Mouse (Mus musculus) adrenal gland, postnatal 14 days (tissue): ENCODE data around the gene Kif26b. TPM values are rescaled to one million over a fixed set of nuclear protein-coding genes. Genes with fewer than 3 reads are reported as not detected.

Experiments used
- DNase-seq: peaks from one replicate; pipeline ENCODE4 v3.0.0; 2021; ENCODE audit warnings: mixed read lengths
- total RNA-seq: library from RNA; stranded (reverse); gene quantifications from 2 replicates; pipeline ENCODE4 v1.2.3, GENCODE M21; 2021

Gene Kif26b
- total RNA-seq, 1 experiment from 2014 or later: 3.0 TPM

DNA sequence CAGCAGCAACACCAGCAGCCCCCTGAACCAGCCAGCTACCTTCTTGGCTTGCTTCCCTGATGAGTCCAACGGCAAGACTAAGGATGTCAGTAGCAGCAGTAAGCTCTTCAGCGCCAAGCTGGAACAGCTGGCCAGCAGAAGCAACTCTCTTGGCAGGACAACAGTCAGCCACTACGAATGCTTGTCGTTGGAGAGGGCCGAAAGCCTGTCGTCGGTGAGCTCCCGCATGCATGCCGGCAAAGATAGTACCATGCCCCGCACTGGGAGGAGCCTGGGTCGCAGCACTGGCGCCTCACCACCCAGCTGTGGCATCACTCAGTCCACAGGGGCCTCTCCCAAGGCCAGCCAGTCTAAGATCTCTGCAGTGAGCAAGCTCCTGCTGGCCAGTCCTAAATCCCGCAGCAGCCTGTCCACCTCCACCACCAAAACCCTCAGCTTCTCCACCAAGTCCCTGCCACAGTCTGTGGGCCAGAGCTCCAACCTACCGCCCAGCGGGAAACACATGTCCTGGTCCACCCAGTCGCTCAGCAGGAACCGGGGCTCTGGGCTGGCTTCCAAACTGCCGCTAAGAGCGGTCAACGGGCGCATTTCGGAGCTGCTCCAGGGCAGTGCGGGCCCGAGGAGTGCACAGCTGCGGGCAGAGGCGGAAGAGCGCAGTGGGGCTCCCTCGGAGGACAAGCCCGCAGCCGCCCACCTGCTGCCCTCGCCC, 388.4 kb downstream of the Kif26b start:
- DNase-seq: peak; percentile 68

DNA sequence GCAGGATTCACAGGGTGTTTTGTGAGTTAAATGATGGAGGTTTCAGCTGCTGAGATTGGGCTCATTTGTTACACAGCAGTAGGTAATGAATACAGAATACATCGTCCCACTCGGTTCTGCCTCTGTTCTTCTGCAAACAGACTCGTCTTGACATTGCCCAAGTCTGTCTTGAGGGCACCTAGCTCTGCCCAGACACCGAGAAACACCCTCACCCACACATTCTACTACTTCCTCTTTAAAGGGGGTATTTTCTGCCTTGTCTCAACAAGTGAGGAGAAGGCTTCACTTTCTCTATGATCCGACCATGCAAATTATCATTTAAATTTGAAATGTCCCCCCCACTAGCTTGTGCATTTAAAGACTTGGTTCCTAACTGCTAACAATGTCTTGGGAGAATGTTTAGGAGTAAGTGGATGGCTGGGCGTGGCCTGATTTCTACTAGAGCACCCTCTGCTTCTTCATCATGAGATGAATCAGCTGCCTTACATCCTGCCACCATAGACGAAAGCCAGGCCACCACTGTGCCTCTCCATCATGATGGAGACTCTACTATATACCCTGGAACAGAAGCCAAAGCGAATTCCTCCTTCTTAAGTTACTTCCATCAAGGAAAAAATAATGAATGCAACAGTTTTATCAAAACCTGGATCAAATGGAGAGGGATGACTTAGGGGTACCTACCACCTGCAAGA, 395.7 kb downstream of the Kif26b start:
- DNase-seq: no peak

DNA sequence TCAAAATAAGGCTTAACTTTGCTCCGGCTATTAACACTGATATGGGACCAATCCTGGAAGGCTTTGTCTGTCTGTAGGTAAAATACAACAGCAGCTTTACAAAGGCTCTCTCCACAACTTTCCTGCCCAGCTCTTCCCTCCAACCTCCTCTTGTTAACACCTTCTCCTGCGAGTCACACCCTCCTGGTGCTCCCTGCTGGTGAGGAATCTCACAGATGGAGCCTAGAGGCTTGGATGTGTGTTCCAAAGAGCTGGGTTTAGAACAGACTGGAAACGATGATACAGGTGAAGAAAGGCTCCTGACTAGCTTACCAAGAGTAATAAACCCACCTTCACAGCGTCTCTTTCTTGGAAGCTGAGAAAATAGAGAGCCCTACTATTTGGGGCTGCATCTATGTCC, 400.6 kb downstream of the Kif26b start:
- DNase-seq: no peak

DNA sequence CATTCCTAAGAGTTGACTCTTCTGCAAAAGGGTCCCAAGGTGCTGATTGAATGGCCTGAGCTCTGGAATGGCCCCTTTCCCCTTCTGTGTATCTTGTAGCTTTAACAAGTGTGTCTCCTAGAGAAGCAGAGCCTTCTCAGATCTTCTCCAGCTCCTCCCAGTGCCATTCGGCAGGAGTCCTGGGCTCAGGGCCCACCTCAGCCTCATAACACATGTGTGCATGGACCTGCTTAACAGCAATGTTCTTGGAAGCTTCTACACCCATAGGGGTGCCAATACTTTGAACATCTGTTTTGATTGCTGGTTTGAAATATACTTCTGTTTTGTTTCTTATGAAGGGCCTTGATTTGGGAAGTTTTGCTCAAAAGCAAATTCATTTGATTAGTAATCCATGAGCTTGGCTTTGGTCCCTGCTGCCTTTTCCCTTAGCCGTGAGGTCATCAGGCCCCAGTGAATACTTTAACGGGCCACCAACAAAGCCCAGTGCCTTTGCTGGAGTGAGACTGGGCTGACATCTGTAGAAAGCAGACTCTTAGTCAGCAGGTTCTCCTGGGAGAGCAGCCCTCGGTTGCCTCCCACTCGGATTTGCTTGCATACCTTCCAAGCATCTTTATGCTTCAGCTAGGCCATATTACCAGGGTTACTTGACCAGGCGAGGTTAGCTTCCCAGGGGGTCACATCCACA, 405.2 kb downstream of the Kif26b start:
- no peak for DNase-seq

DNA sequence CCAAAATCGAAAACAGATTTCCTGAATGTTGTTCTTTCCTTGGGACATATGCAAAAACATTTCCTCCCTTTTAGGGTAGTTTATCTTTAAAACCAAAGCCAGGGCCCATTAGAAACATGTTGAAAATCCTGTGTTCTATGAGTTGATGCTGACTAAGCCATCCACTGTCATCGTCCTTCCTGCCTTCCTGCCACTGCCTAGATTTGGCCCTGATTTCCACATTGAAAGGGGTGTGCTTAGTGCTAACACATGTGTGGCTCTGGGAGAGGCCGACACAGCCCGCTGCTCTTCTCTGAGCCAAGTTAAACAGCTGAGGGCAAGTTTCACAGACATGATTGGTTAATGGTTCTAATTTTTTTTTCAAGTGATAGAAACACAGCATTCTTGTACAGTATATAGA, 407.5 kb downstream of the Kif26b start:
- no peak for DNase-seq

DNA sequence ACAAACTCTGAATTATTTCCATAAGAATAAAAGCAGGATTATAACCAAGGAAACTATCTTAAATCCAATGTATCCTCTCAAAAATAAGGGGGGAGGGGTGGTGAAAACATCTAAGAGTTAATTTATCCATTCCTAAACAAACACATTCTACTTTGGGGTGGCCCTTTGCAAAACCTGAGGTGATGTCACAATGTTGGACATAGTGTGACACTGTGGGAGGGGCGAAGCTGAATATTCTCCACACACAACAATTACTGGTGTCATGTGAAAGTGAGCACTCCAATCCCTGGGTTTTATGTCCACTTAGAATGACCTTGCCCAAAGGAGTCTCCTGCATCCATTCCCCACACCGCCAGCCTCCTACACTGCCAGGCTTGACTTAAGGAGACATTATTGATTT, 408.1 kb downstream of the Kif26b start:
- DNase-seq: no peak

DNA sequence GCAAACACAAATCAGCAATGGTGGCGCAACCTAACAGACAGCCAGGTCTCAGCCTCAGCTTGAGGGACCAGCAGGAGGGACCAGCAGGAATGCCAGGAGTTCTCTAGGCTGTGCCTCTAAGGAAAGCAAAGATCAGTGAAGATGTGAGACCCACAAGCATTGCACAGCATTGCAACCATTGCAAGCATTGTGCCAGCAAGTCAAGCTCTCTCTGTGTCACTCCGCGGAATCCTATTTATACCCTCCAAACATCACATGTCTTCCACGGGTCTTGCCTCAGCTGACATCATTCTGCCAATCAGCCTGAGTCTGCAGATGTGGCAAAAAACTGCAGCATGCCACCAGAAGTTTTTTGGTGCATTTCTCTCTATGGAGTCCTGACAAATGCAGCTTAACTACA, 411.4 kb downstream of the Kif26b start:
- no peak for DNase-seq

DNA sequence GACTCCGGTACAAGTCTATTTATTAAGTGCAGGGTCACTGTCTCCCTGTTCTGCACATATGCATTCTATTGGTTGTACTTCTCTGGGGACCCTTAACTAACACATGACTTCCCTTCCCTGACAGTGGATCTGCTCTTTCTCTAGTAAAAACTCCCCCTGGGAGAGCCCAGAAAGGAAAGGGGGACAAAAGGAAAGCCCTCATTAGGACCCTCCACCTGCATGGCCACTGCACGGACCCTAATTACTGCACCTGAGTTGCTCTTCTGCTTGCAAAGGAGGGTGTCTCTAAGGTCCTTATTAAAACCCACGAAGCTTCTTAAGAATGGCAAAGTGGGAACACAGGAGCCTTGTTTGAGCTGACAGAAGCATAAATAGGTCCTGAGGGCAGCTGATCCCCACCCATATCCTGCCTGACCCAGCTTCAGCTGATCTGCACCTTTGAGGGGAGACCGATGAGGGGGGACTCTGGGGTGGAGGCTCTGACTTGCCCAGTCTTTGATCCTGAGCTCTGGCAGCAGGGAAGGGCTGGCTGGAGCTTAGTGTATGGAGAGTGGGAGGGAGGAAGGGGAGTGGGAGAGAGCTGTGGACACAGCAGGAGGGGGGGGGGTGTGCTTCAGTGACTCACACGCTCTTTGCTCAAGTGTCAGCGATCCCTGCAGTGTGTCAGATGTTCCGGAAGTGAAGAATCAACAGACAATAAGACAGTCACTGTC, 413.5 kb downstream of the Kif26b start:
- DNase-seq: no peak

DNA sequence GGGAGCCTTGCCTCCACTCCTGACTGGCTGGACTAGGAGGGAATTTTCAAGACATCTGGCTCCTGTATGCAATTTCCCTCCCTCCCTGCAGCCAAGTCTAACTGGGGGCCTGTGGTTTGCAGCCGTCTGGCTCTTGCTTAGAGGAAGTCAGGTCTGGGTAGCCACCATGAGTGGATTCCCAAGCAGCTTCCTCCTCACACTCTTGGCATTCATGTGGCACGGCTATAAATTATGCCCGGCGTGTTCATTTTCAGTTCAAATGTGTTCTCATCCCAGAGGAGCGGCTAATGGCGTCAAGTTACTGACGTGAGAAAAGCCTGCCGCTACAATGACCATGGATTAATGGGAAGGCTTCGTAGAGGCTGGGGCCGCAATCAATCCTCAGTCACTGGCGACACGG, 424.0 kb downstream of the Kif26b start:
- no peak for DNase-seq

DNA sequence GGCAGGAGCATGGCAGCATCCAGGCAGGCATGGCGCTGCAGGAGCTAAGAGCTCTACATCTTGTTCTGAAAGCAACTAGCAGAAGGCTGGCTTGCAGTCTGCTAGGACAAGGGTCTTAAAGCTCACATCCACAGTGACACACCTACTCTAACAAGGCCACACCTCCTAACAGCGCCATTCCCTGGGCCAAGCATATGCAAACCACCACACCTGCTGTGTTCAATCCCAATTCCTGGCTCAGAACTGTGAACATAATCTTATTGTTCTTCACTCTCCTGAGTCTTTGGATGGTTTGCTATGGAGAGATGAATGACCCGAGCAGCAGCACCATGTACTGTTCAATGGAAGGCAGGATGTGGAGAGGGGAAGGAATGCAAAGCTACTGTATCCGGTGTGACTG, 429.7 kb downstream of the Kif26b start:
- no peak for DNase-seq

DNA sequence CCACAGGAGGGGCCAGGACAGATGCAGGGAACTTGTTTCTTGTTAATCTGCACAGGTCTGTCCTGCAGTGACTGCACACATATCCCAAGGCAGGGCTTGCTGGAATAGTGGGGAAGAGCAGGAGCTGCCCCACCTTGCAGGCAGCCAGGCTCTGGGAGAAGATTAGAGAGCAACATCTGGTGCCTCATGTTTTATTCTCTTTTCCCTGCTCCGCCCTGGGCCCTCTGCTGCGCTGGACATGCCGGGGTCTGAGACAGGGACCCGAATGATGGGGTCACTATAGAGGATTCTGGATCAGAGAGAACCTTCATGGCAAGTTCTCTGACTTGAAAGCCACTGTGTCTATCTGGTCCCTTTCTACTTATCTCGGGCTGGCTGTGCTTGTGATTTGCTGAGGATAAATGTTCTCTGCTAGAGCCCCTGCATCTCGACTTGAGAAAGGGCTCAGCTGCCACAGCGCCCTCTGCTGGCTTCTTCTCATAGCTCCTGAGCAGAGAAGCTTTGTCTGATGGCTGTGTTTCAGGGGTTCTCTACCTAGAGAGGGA, 431.2 kb downstream of the Kif26b start:
- peak; percentile 83 for DNase-seq

DNA sequence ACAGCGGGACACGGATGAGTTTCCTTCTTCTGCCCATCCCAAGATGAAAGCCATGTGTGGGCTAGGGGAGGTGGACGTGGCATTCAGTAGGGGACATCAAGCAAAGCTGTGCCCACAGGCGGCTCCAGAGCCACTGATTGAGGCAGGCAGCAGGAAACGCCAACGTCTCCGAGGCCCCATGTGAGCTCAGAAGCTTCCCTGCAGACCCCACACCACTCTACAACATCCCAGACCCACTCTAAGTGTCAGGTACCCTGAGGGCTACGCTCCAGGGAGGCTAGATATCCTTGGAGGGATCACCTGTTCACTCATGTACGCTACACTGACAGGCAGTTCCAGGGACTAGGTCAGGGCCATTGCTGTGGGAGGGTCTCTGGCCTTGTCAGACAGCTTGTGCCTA, 432.7 kb downstream of the Kif26b start:
- no peak for DNase-seq

DNA sequence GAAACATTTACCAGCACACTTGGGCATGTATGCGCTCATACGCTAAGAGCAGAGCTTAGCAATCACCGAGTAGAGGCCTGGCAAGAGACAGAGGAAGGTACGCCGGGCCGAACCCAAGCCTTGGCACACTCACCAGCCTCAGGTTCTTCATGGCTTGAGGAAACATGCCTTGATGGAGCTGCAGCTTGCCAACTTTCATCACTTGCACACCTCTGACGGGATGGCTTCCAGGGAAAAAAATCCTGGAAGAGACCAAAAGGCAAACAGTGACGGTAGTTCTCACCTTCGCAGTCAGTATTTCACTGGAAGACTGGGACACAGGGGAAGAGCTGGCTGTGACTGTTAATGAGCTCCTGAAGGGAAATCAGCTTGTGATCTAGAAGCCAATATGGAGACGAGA, 443.1 kb downstream of the Kif26b start:
- DNase-seq: no peak

DNA sequence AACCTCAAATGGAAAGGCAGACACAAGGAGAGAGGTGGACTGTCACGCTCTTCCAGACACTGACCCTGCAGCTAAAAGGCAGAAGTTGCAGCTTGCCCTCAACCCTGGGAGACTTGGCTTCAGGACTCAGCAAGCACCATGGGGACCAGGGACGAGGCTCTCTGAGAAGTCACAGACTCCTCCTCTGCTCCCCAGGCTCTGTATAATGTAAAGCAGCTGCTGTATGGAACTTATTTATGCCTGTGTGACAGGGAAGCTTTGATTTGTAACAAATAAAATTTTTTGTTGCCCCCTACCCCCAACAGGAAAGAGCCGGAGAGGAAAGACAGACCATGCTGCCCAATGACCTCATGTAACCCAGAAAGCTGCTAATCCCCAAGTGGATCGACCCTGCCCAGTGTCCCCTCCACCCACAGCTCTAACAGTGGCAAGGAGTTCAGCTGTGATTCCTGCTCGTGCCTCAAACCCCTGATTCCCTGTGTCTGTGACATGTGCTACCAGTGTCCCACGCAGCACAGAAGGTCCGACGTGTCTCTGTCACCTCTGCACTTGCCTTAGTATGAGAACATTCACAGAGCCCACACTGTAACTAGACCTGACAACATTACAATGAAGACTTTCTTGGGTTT, 449.8 kb downstream of the Kif26b start:
- DNase-seq: no peak

DNA sequence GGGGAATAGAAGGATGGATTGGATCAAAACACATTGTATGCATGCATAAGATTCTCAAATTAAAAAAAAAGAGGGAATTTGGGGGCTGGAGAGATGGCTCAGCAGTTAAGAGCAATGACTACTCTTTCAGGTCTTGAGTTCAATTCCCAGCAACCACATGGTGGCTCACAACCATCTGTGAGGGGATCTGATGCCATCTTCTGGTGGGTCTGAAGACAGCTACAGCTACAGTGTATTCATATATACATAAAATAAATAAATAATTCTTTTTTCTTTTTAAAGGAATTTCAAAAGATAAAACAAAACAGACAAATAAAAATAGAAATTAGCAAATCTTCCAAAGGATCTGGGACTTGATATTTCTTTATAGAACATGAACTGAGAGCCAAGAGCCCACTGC, 451.3 kb downstream of the Kif26b start:
- DNase-seq: no peak

DNA sequence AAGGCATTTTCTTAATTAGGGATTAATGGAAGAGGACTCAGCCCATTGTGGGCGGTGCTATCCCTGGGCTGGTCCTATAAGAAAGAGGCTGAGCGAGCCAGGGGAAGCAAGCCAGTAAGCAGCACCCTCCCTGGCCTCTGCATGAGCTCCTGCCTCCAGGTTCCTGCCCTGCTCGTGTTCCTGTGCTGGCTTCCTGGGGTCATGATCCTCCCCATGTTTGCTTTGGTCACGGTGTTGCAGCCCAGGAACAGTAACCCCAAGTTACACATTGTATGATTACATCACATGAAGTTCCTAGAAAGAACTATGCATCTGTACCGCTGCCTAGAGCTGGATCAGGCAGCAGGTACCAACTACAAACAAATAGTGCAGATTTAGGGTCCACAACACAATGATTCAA, 452.7 kb downstream of the Kif26b start:
- DNase-seq: no peak

DNA sequence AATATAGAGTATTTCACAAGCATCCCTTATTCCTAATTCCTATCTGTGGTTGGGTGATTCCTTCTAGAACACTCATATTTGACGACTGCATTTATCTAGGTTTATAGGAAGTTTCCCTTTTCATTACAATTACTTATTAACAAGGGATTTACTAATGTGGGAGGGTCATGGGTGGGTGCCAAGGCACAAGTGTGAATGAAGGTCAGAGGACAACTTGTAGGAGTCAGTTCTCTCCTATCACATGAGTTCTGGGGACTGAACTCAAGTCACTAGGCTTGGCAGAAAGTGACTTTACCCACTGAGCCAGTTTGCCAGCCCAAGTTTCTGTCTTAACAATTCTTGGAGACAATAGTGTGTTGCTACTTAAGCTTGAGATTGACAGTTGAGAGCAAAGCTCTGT, 459.3 kb downstream of the Kif26b start:
- no peak for DNase-seq

Other genes with a start within 250 kb of the Kif26b start
- 88.1 and 107 TPM in 2 replicates for gene Cox20, start 210.0 kb upstream of the Kif26b start, total RNA-seq
- 419 and 430 TPM in 2 replicates for gene Hnrnpu, start 191.3 kb upstream of the Kif26b start, total RNA-seq
- 2.9 and 3.4 TPM in 2 replicates for gene Efcab2, start 123.0 kb upstream of the Kif26b start, total RNA-seq